15 mouse cellular contexts compared by ENCODE assay signal in genomic region chr16:11023618-11024017, GRCm38 (mm10).
"Had no signal": no experiment of that assay in that cellular context is flagged by ENCODE, and none has a peak within 500 bp of the region (broad histone marks: within the 10 kb centered on the region; RNA-seq: fewer than 3 reads in every experiment).

No protein-coding gene starts in this region.

- H3K4me3 ChIP-seq: kidney, embryonic 15.5 days; limb, embryonic 10.5 days; limb, embryonic 13.5 days; liver, embryonic 13.5 days; megakaryocyte, embryonic 14.5 days; midbrain, embryonic 10.5 days had no signal

- H3K4me2 ChIP-seq: kidney, embryonic 15.5 days; limb, embryonic 13.5 days; liver, embryonic 13.5 days had no signal

- H3K27me3 ChIP-seq: kidney, embryonic 15.5 days; limb, embryonic 13.5 days; liver, embryonic 13.5 days had no signal

- H3K9me3 ChIP-seq: kidney, embryonic 15.5 days; limb, embryonic 10.5 days; limb, embryonic 13.5 days; liver, embryonic 13.5 days; midbrain, embryonic 10.5 days had no signal

- H3K36me3 ChIP-seq: kidney, embryonic 15.5 days; limb, embryonic 10.5 days; limb, embryonic 13.5 days; liver, embryonic 13.5 days; midbrain, embryonic 10.5 days had no signal

- DNase-seq: kidney, adult 11 months; kidney, adult 8-10 months; kidney, postnatal 10 days; kidney, postnatal 36 days; liver; liver, embryonic 13.5 days; midbrain, embryonic 14.5 days; thymus, adult 2 months; thymus, postnatal 14 days; thymus, postnatal 4 days had no signal

- H3K27ac ChIP-seq: kidney, embryonic 15.5 days; limb, embryonic 10.5 days; limb, embryonic 13.5 days; liver, embryonic 13.5 days; midbrain, embryonic 10.5 days had no signal

- H3K4me1 ChIP-seq: liver, embryonic 13.5 days; midbrain, embryonic 10.5 days had no signal

- H3K9ac ChIP-seq: kidney, embryonic 15.5 days; limb, embryonic 13.5 days; liver, embryonic 13.5 days had no signal
